Mouse (Mus musculus): ENCODE results near the gene Prrc2a. TPM values are rescaled to one million over a fixed set of nuclear protein-coding genes. Genes with fewer than 3 reads are reported as not detected.

Gene Prrc2a
- polyA plus RNA-seq, 1 experiment from 2014 or later = 195 TPM

- Histone ChIP-seq H3K4me3 (replicated peaks; ENCODE audit: low read length) (no peak within 1 kb of the TSS; the same call in 1 of the 2 replicates), H3K4me2 (ENCODE audit: low read length) (peak within 1 kb of the TSS; percentile 75), H3K4me1 (replicated peaks; ENCODE audit: control insufficient read depth, insufficient read depth, low read length) (peaks cover 11% of the 10 kb centered on the region), H3K36me3 (ENCODE audit: control insufficient read depth, insufficient read depth) (no peaks in the 10 kb centered on the region), H3K9ac (replicated peaks; ENCODE audit: low read depth, low read length) (no peak within 1 kb of the TSS), H3K9me3 (ENCODE audit: control insufficient read depth, low read length) (no peaks in the 10 kb centered on the region), H3K27ac (ENCODE audit: low read length) (no peak within 1 kb of the TSS), H3K27me3 (replicated peaks; ENCODE audit: control insufficient read depth, insufficient read depth, low read length) (peaks cover 27% of the 10 kb centered on the region)
- WGBS = 80% methylated on average over 28 of the region's 28 CpGs
- no peak for ATAC-seq
These were observed 29.5 kb upstream of the Prrc2a start, which contains the start of gene Ltb for GRCm38 (mm10) chr17:35193881-35194843. TSS of gene Ltb (plus strand) at chr17:35194439.

GRCm38 (mm10) chr17:35192924-35193323 lies 28.2 kb upstream of the Prrc2a start:
- Histone ChIP-seq H3K27ac (ENCODE audit: low read length) (no peak overlapping the region), H3K4me1 (replicated peaks; ENCODE audit: control insufficient read depth, insufficient read depth, low read length) (peaks cover 11% of the 10 kb centered on the region), H3K4me3 (replicated peaks; ENCODE audit: low read length) (no peak overlapping the region), H3K9ac (replicated peaks; ENCODE audit: low read depth, low read length) (no peak overlapping the region), H3K9me3 (ENCODE audit: control insufficient read depth, low read length) (no peaks in the 10 kb centered on the region), H3K27me3 (replicated peaks; ENCODE audit: control insufficient read depth, insufficient read depth, low read length) (peaks cover 25% of the 10 kb centered on the region), H3K4me2 (ENCODE audit: low read length) (no peak overlapping the region), H3K36me3 (ENCODE audit: control insufficient read depth, insufficient read depth) (no peaks in the 10 kb centered on the region)
- WGBS = 91% methylated on average over 5 of the region's 5 CpGs
- ATAC-seq = no peak

- H3K27ac ChIP-seq (ENCODE audit: low read length) = no peak overlapping the region
- H3K27me3 ChIP-seq (replicated peaks; ENCODE audit: control insufficient read depth, insufficient read depth, low read length) = peaks cover 21% of the 10 kb centered on the region
- 74% methylated on average over 2 of the region's 2 CpGs for WGBS
- peaks cover 11% of the 10 kb centered on the region for H3K4me1 ChIP-seq (replicated peaks; ENCODE audit: control insufficient read depth, insufficient read depth, low read length)
- no peaks in the 10 kb centered on the region for H3K36me3 ChIP-seq (ENCODE audit: control insufficient read depth, insufficient read depth)
- no peak overlapping the region for H3K4me2 ChIP-seq (ENCODE audit: low read length)
- no peak overlapping the region for H3K4me3 ChIP-seq (replicated peaks; ENCODE audit: low read length)
- H3K9me3 ChIP-seq (ENCODE audit: control insufficient read depth, low read length) = no peaks in the 10 kb centered on the region
- ATAC-seq = no peak
- H3K9ac ChIP-seq (replicated peaks; ENCODE audit: low read depth, low read length) = no peak overlapping the region
These were observed 27.0 kb upstream of the Prrc2a start for GRCm38 (mm10) chr17:35191723-35192122.

- no peak for ATAC-seq
- peaks cover 9% of the 10 kb centered on the region for H3K4me1 ChIP-seq (replicated peaks; ENCODE audit: control insufficient read depth, insufficient read depth, low read length)
- H3K9me3 ChIP-seq (ENCODE audit: control insufficient read depth, low read length) = no peaks in the 10 kb centered on the region
- no peaks in the 10 kb centered on the region for H3K36me3 ChIP-seq (ENCODE audit: control insufficient read depth, insufficient read depth)
- H3K27ac ChIP-seq (ENCODE audit: low read length) = no peak overlapping the region
- no peak overlapping the region for H3K4me3 ChIP-seq (replicated peaks; ENCODE audit: low read length)
- 85% methylated on average over 4 of the region's 4 CpGs for WGBS
- no peak overlapping the region for H3K9ac ChIP-seq (replicated peaks; ENCODE audit: low read depth, low read length)
- H3K4me2 ChIP-seq (ENCODE audit: low read length) = no peak overlapping the region
- peaks cover 7% of the 10 kb centered on the region for H3K27me3 ChIP-seq (replicated peaks; ENCODE audit: control insufficient read depth, insufficient read depth, low read length)
These were observed 25.4 kb upstream of the Prrc2a start for GRCm38 (mm10) chr17:35190096-35190495.

- no peak overlapping the region for H3K4me3 ChIP-seq (replicated peaks; ENCODE audit: low read length)
- H3K9ac ChIP-seq (replicated peaks; ENCODE audit: low read depth, low read length) = no peak overlapping the region
- H3K9me3 ChIP-seq (ENCODE audit: control insufficient read depth, low read length) = no peaks in the 10 kb centered on the region
- no peak overlapping the region for H3K4me2 ChIP-seq (ENCODE audit: low read length)
- no peaks in the 10 kb centered on the region for H3K36me3 ChIP-seq (ENCODE audit: control insufficient read depth, insufficient read depth)
- 85% methylated on average over 1 of the region's 1 CpGs for WGBS
- ATAC-seq = no peak
- peaks cover 9% of the 10 kb centered on the region for H3K4me1 ChIP-seq (replicated peaks; ENCODE audit: control insufficient read depth, insufficient read depth, low read length)
- H3K27ac ChIP-seq (ENCODE audit: low read length) = no peak overlapping the region
- peaks cover 1% of the 10 kb centered on the region; the same call in 1 of the 2 replicates for H3K27me3 ChIP-seq (replicated peaks; ENCODE audit: control insufficient read depth, insufficient read depth, low read length)
These were observed 24.5 kb upstream of the Prrc2a start for GRCm38 (mm10) chr17:35189186-35189585.

GRCm38 (mm10) chr17:35187959-35188610 lies 23.4 kb upstream of the Prrc2a start, which contains the start of gene Lst1:
TSS of gene Lst1 (minus strand) at chr17:35188439.
- Histone ChIP-seq H3K4me2 (ENCODE audit: low read length) (no peak within 1 kb of the TSS), H3K36me3 (ENCODE audit: control insufficient read depth, insufficient read depth) (no peaks in the 10 kb centered on the region), H3K9me3 (ENCODE audit: control insufficient read depth, low read length) (no peaks in the 10 kb centered on the region), H3K27me3 (replicated peaks; ENCODE audit: control insufficient read depth, insufficient read depth, low read length) (no peaks in the 10 kb centered on the region), H3K9ac (replicated peaks; ENCODE audit: low read depth, low read length) (no peak within 1 kb of the TSS), H3K4me3 (replicated peaks; ENCODE audit: low read length) (no peak within 1 kb of the TSS), H3K27ac (ENCODE audit: low read length) (no peak within 1 kb of the TSS), H3K4me1 (replicated peaks; ENCODE audit: control insufficient read depth, insufficient read depth, low read length) (peaks cover 9% of the 10 kb centered on the region)
- no peak for ATAC-seq
- WGBS = 65% methylated on average over 7 of the region's 7 CpGs

- H3K27ac ChIP-seq (ENCODE audit: low read length) = no peak overlapping the region
- no peak overlapping the region for H3K9ac ChIP-seq (replicated peaks; ENCODE audit: low read depth, low read length)
- no peak for ATAC-seq
- no peaks in the 10 kb centered on the region for H3K9me3 ChIP-seq (ENCODE audit: control insufficient read depth, low read length)
- H3K36me3 ChIP-seq (ENCODE audit: control insufficient read depth, insufficient read depth) = no peaks in the 10 kb centered on the region
- H3K4me2 ChIP-seq (ENCODE audit: low read length) = no peak overlapping the region
- peaks cover 9% of the 10 kb centered on the region for H3K4me1 ChIP-seq (replicated peaks; ENCODE audit: control insufficient read depth, insufficient read depth, low read length)
- H3K27me3 ChIP-seq (replicated peaks; ENCODE audit: control insufficient read depth, insufficient read depth, low read length) = no peaks in the 10 kb centered on the region
- no peak overlapping the region for H3K4me3 ChIP-seq (replicated peaks; ENCODE audit: low read length)
- WGBS = 73% methylated on average over 4 of the region's 4 CpGs
These were observed 22.6 kb upstream of the Prrc2a start for GRCm38 (mm10) chr17:35187345-35187744.

- H3K36me3 ChIP-seq (ENCODE audit: control insufficient read depth, insufficient read depth) = no peaks in the 10 kb centered on the region
- peak overlapping the region; percentile 81 for H3K27ac ChIP-seq (ENCODE audit: low read length)
- H3K4me2 ChIP-seq (ENCODE audit: low read length) = peak overlapping the region; percentile 60
- H3K4me1 ChIP-seq (replicated peaks; ENCODE audit: control insufficient read depth, insufficient read depth, low read length) = peaks cover 9% of the 10 kb centered on the region
- H3K9ac ChIP-seq (replicated peaks; ENCODE audit: low read depth, low read length) = peak overlapping the region; percentile 44
- H3K9me3 ChIP-seq (ENCODE audit: control insufficient read depth, low read length) = no peaks in the 10 kb centered on the region
- H3K4me3 ChIP-seq (replicated peaks; ENCODE audit: low read length) = peak overlapping the region; percentile 42
- H3K27me3 ChIP-seq (replicated peaks; ENCODE audit: control insufficient read depth, insufficient read depth, low read length) = no peaks in the 10 kb centered on the region
- ATAC-seq = peak; percentile 38; the same call in 1 of the 2 replicates
- 3% methylated on average over 4 of the region's 4 CpGs for WGBS
These were observed 22.0 kb upstream of the Prrc2a start for GRCm38 (mm10) chr17:35186681-35187080.
